Mouse (Mus musculus) retina, adult 2 months (tissue): ENCODE measurements around the gene Abcc2.
A peak's percentile ranks its signal among the peaks of the same experiment; 100 is the strongest.

ENCODE experiments used
- DNase-seq: peaks from one replicate; pipeline ENCODE4 v3.0.0-alpha.2; 2012; ENCODE audit warnings: low read depth, low spot score

Gene Abcc2

GRCm38 (mm10) chr19:43780391-43780790 is 1.6 kb upstream of the Abcc2 start:
- no peak for DNase-seq

DNA sequence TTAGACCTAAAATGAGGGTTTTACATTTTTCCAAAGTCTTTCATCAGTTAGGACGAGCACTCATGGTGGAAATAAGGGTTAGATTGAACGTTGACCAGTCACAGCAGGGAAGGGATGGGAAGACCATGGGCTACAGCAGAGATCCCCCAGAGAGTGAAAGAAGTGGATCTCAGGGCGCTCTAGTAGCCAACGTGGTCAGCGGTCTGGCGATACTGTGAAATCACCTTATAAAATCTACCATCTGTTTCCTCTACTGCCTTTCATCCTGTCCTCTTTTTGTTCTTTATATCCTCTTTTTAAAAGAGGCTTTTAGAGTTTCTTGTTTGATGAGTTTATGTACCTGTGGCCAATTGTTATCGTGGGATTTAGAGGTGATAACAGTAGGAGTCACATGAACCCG is 2.8 kb downstream of the Abcc2 start:
- no peak for DNase-seq

DNA sequence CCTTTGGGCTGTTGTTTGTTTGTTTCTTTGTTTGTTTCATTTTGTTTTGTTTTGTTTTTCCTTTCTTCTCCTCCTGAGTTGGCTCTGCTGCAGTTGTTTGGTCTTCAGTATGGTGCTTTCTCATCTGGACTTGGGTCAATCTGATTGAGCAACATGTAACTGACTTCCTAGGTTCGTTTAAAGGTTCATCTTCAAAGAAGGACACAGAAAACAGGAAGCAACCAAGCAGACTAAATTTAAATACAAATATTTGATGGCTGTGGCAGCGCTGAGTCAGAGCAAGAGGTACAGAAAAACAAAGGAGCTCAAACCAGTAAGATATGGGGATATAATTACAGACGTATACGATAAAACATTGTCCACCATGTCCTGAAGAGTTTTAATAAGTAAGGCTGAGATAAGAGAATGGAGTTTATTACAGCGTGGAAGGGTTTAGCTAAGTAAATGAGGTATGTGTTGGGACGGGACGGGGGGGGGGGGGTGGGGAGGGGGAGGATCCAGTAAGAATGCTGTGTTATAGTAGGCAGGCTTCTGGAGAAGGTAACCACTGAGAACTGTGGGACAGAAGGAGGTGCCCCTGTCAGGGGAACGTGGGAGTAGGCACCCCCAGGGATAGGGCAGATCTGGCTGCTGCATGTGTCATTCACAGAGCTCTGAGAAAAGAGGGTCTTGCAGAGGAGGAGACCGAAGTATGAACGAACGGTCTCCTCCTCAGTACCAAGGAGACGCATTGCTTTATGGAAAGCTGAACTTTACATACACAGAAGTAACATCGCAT is 4.4 kb downstream of the Abcc2 start:
- DNase-seq: no peak

- DNase-seq: no peak
These were observed 7.8 kb downstream of the Abcc2 start for GRCm38 (mm10) chr19:43789817-43790216.

- no peak for DNase-seq
These were observed 10.5 kb downstream of the Abcc2 start for GRCm38 (mm10) chr19:43792537-43792936.

- DNase-seq: no peak
These were observed 12.0 kb downstream of the Abcc2 start for GRCm38 (mm10) chr19:43793951-43794350.

GRCm38 (mm10) chr19:43795511-43795910 is 13.5 kb downstream of the Abcc2 start:
- no peak for DNase-seq

DNA sequence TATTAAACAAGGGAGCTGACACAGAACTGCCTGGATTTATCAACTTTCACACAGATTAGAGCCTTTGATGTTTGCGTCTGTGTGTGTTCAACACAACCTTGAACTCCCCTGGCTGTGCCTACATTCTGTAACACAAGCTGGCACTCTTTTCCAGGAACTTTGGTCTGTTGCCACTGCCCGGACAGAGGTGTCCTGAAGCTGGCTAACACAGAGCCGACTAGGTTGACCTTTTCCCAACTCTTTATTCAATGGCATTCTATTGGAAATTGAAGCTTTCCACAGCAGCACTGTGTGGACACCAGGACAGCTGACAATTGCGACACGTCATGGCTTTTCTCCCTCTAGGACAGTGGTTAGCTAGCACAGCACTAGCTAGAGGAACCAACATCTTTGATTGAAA is 15.2 kb downstream of the Abcc2 start:
- no peak for DNase-seq

DNA sequence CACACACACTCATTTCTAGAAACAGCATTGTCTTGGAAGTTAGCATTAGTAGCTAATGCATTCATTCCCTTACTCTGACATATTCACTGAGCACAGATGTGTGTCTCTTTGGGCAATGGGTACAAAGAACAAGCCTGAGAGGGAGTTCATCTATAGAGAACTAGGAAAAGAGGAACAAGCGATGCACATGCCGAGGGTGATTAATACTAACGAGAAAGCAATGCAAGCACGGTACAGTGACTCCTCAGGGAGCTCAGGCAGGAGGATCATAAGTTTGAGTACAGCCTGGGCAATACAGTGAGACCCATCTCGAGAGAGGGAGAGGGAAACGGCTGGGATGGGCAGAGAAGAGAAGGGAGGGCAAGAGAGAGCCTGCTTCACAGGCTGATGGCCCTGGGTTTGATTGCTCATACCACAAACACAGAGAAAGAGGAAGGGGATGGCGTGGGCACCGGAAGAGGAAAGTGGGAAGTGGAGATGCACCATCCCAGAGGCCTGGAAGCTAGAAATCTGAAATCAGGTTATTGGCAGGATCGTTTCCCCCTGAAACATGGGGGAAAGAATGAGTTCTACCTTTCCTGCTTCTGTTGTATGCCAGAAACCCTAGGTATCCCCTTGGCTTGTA is 19.5 kb downstream of the Abcc2 start:
- no peak for DNase-seq

DNA sequence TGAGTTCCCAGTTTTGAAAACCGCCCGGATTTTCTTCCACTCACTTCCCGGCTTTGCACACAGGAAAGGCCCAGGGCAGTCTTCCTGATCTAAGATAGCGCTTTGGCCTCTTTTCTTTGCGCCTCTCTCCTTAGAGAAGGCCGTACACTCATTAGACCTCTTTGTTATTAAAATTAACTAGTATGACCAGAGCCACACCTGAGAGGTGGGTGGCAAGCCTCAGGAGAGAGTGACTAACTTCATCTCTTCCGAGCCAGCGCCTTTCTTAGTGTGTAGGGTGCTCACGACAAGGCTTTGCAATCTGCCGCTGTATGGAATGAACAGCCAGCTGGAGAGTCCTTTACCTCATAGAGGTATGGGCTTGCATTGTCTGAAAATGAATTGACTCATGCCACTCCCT is 21.9 kb downstream of the Abcc2 start:
- no peak for DNase-seq

DNA sequence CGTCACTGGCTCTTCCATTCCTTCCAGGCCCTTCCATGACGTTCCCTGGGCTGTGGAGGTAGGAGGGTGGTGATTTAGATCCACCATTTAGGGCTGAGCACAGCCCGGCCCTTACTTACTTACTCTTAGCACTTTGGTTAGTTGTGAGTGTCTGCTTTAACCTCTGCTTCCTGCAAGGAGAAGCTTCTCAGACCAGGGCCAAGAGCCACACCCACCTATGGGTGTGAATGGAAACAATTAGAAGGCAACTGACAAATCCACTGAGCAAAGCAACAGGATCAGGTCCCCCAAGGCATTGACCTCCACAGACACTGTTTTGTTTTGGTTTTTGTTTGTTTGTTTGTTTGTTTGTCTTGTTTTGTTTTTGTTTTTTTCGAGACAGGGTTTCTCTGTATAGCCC is 27.3 kb downstream of the Abcc2 start:
- no peak for DNase-seq

- no peak for DNase-seq
These were observed 29.4 kb downstream of the Abcc2 start for GRCm38 (mm10) chr19:43811419-43811818.

DNA sequence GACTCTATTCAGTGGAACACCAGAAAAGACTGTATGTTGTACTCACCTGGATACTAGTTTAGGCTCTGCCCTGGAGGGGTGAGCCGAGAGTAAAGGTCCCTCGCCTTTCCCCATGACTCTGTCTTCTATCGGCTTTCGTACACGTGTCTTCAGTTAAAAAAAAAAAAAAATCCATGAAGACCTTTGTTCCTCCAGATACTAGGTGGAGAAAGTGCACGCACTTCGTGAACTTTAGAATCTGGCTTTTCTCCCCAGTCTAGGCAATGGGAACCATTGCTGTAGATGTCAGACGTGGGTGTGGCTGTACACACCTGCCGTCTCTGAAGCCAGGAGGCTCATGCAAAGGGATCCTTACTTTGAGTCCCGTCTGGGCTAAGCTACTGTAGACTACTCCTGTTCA is 31.3 kb downstream of the Abcc2 start:
- DNase-seq: no peak

GRCm38 (mm10) chr19:43815661-43816414 is 33.8 kb downstream of the Abcc2 start:
- DNase-seq: no peak

DNA sequence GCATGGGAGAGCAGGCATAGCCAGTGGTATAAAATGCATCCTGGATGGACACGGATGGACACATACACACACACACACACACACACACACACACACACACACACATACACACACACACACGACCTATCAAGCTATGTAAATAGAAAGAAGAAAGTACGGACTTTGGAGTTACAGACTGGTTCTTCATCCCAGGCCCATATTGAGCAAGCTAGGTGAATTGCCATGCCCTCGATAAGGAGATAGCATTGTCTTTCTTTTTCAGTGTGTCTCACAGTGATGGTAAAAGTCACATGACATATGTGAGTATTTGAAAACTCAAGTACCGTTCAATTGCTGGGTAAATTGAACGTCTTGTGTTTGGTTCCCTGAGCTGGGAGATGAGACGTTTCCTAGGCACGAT is 44.9 kb downstream of the Abcc2 start:
- no peak for DNase-seq

DNA sequence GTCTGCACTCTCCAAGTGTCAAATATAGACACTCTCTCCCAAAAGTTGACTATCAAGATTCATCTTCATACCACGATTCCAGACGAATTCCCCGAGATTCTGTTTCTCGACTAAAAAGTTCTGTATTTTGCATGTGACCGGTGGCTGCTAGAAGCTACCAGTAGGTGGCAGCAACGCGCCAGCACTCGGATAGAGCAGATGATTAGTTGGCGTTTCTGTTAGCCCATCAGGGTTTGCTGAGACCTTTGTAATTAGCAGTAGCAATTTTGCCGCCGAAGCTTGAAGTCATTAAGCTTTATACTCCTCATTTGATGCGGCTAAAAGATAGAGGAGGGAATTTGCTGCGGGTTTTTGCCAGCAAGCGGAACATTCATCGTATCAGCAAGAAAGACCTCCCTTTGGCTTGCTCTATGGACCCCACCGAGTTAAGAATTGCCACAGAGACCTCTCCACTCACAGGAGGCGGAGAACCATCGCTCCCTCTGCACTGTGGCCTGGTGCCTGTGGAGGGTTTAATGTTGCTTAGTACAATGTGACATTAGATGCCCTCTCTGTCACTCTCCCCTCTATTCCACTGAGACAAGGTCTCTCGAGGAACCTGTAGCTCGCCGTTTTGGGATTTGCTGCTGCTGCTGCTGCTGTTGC is 50.6 kb downstream of the Abcc2 start:
- peak; percentile 36 for DNase-seq

DNA sequence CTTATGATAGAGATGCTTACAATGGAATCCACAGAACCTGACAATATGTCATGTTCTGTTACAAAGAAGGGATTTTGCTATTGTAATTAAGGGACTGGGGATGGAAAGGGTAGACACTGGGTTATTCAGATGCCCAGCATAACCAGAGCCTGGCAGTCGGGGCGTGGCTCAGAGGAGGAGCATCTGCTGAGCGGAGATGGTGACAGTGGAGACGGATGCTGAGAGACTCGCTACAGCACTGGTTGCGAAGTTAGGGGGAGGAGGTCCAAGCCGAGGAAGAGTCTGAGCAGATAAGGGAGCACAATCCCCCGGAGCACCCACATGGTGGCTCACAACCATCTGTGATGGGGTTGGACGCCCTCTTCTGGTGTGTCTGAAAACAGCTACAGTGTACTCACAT is 61.2 kb downstream of the Abcc2 start:
- no peak for DNase-seq

DNA sequence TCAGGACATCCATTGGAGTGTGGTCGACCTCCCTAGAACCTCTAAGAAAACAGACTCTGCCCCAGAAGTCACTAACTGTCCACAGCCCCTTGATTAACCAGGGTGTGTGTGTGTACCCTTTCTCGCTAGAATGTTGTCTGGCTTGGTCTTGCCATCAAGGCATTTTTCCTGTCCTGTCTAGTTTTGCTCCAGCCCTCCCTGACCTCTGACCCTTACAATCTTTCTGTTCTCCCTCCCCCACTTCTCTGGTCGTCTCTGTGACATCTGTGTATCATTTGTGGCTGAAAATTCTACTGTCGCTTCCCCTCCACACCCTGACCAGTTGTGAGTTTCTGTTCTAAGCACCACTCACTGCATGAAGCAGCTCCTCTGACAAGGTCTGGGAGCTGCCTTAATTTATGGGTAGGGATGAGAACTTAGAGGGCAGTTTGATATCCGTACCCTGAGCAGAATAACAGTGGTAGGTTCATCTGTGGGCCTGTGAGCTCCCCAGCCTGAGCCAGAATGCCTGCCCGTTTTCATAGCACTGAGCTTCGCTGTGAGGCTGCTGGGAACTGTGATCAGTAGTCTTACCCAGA is 63.4 kb downstream of the Abcc2 start:
- DNase-seq: no peak

GRCm38 (mm10) chr19:43847056-43847455 is 65.1 kb downstream of the Abcc2 start:
- DNase-seq: no peak

DNA sequence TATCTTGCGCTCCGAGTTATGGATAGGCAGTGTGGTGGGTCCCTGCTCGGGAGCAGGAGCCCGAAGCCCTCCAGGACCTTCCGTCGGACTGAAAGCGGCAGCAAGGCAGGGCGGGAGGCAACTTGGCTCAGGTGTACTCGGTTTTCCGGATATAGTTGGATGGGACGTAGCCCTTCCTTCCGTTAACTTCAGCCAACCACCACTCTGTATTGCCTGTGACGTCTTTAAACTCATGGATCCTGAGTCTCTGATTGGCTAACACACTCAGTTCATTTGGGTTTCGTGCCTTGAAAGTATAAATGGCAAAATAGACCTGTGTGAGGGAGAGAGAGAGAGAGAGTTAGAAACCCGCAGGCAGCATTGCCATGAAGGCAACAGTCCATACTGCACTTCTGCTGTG is 66.0 kb downstream of the Abcc2 start:
- DNase-seq: no peak

DNA sequence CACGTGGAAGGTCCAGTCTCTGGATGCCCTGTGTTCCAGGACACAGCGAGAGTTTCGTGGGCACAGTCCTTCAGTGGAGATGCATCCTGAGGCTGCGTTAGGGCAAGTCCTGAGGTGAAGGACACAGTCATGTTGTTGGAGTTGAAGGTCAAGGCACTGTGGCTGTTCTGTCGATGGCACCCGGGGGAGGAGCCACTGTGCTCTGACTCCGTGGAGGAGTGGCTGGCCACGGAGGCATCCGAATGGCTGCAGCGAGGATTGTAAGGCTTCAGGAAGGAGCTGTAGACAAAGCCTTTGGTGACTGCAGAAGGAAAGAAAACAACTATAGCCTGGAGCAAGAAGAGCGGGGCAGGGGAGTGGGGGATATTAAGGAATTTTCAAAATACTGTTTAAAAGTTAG is 68.0 kb downstream of the Abcc2 start:
- DNase-seq: no peak
